Mouse (Mus musculus): Measurements from ENCODE around the gene Rbms3.

The Rbms3 gene

DNA sequence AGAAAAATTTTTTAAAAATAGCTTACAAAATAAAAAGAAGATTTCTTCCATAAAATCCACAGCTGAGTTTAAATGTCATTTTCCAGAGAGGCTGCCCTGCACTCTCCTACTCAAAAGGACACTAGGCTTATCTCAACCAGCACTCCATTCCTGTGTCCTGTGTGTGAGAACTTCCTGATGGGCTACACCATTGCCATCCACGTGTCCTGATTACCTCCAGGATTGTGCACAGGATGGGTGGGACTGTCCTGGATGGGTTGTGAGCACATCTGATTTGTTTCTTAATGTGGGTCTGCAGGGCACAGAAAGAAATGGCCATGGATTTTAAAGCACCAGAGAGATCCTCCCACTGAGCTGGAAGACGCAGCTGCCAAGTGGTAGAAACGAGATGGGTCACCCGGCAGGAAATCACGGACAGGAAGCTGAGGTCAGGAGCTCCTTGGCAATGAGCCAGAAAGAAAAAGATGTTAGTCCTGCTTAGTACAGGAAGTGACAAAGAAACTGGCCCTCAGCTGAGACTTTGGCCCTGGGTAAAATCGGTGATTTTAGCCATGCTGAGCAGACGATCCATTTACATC is 256.5 kb downstream of the Rbms3 start:
- DNase-seq (ENCODE audit: low spot score): no peak

DNA sequence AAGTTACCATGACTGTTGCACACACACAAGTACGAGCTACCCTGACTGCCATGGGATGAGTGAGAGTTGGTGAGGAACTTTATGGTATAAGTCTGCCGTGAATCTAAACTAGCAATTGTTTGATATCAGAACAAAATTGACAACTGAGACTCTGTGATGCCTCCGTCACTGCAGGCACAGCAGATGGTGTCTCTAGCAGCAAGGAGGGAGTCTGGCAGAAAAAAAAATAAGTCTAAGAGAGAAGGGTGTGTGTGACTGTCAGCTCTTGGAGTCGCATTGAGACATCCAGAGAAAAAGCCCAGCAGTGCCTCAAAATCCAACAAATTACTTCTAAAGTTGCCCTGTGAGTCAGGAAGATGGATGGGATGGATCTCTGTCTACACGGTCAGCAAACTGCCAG is 257.7 kb downstream of the Rbms3 start:
- no peak for DNase-seq (ENCODE audit: low spot score)

GRCm38 (mm10) chr9:117370086-117370485 is 259.6 kb downstream of the Rbms3 start:
- no peak for DNase-seq (ENCODE audit: low spot score)

GRCm38 (mm10) chr9:117368016-117368415 is 261.7 kb downstream of the Rbms3 start:
- no peak for DNase-seq (ENCODE audit: low spot score)

DNA sequence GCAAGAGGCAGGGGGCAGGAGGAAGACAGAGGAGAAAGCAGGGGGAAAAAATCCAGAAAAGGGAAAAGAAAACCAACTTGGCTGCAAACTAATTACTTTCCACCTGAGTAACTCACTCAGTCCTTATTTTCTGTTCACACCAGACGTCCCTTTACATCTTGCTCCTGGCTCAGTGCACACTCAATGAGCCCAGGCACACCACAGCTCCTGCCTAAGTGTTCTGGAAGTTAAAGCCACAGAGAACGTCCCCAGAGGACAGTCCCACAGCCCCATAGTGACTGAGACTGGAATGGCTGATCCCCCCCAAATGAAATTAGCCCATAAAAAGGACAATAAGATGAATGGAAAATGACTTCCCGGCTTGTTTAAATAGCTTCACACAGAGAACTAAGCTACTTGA is 265.1 kb downstream of the Rbms3 start:
- no peak for DNase-seq (ENCODE audit: low spot score)

DNA sequence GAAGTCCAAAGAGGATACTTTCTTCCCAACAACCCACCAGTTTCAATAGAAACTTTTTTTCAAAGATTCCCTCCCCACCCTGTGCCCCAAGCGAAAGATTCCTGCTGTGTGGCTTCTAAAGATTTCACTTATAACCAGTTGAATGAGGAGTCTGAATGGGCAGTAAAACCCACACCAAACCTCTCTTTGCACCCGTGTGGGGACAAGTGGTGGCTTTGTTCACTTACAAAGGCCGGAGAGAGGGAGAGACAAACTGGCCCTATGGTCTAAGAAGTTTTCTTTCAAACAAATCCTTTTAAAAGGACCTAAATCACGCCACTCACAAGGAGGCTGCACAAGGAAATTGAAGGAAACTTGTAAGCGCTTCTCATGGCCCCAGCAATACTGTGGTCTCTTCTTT is 268.3 kb downstream of the Rbms3 start:
- no peak for DNase-seq (ENCODE audit: low spot score)

DNA sequence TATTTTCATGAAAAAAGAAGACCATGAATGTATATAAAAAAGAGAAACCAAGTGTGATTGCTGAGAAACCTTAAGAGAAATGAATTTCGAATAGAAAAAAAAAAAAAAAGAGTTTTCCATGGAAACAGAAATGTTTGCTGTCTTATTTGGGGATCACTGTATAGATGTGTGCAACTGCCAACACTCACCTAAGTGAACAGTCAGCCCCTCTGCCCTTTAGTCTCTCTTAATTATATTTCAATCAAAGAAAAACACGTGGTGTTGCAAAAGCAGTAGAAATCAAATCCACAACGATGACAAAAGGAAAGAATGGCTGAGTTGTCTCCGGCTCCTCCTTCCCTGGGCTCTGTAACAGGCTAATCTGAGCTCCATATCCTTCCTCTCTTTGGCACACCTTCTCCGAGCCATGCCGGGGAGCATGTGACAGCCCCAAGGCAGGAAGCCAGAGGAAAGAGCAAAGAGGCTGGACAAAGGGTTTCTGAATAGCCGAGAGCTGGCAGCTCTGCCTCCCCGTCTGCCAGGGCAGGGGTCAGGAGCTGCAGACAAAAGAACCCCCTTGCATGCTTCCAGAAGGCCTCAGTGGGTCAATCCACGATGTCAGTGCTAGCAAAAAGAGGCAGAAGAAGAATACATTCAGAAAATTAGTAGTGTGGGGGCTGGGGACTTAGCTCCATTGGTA is 272.8 kb downstream of the Rbms3 start:
- peak; percentile 16 for DNase-seq (ENCODE audit: low spot score)

DNA sequence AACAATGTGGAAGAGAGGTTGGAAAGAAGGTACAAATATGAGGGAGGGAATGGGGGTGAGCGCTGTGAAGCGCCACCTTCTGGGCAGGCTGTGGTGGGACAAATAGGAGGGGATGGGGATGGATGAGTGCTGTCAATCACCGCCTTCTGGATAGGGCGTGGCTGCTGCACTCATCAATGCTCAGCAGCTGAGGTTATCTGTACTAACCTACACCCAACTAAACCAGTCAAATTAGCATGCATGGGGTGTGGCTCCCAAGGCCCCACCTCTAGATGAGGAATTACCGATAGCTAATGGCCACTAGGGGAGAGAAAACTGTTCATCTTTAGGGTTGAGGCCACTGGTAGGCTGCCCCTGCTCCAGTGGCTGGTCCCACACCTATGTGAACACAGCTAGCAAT is 274.2 kb downstream of the Rbms3 start:
- no peak for DNase-seq (ENCODE audit: low spot score)

DNA sequence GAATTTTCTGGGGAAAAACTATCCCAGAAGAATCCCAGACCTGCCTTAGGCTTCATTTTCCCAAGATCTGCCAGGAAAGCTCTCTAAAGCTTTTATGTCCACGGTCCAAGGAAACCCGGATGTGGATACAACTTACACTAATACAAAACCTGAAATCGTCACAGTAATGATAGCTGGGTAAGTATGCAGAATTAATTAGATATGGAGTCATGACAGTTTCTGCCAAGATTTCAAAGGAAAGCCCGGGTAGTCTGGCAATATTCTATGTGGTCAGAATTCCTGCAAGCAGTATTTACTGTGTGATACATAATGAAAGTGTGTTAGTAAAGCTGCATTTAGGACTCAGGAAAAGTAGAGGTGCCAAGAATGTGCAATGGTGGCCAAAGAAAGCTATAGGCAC is 287.4 kb downstream of the Rbms3 start:
- no peak for DNase-seq (ENCODE audit: low spot score)

GRCm38 (mm10) chr9:117330681-117331080 is 299.0 kb downstream of the Rbms3 start:
- DNase-seq (ENCODE audit: low spot score): no peak

GRCm38 (mm10) chr9:117319271-117319670 is 310.4 kb downstream of the Rbms3 start:
- no peak for DNase-seq (ENCODE audit: low spot score)

DNA sequence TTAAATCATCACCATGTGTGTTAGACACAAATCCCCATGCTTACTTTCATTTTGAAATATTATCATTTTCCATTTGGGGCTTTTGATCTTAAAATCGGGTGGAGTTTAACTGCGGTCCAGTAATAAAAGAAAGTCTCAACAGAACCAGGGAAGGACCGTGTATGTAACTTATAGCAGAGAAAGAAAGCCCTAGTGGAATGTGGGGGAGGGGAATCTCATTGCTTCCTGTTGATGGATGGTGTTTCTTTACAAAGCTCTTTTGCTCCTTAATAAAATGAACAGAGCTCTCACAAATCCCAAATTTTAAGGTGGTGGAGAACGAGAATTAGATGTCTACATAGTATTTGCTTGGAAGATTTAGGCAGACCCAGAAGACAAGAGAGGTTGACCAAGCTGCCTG is 311.3 kb downstream of the Rbms3 start:
- no peak for DNase-seq (ENCODE audit: low spot score)

- DNase-seq (ENCODE audit: low spot score): no peak
Observed at GRCm38 (mm10) chr9:117317251-117317650, 312.5 kb downstream of the Rbms3 start.

- no peak for DNase-seq (ENCODE audit: low spot score)
Observed at GRCm38 (mm10) chr9:117313642-117314041, 316.1 kb downstream of the Rbms3 start.

DNA sequence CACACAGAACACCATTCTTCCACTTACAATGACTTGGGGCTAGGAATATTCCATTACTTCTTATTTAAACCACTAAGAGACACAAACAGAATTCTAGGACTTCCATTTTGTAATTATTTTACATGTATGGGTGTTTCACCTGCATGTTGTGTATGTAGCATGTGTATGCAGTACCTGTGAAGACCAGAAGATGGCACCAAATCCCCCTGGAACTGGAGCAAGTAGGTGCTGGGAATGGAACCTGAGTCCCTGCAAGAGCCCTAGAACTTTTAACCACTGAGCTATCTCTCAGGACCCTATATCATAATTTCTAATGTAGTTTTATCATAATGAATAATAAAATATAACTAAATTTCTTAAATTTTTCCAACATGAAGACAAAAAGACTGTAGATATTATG is 319.9 kb downstream of the Rbms3 start:
- DNase-seq (ENCODE audit: low spot score): no peak

GRCm38 (mm10) chr9:117298991-117299390 is 330.7 kb downstream of the Rbms3 start:
- no peak for DNase-seq (ENCODE audit: low spot score)

GRCm38 (mm10) chr9:117297662-117298531 is 331.8 kb downstream of the Rbms3 start:
- DNase-seq (ENCODE audit: low spot score): no peak

GRCm38 (mm10) chr9:117291066-117291850 is 338.5 kb downstream of the Rbms3 start:
- DNase-seq (ENCODE audit: low spot score): no peak

GRCm38 (mm10) chr9:117274846-117275245 is 354.9 kb downstream of the Rbms3 start:
- DNase-seq (ENCODE audit: low spot score): no peak

DNA sequence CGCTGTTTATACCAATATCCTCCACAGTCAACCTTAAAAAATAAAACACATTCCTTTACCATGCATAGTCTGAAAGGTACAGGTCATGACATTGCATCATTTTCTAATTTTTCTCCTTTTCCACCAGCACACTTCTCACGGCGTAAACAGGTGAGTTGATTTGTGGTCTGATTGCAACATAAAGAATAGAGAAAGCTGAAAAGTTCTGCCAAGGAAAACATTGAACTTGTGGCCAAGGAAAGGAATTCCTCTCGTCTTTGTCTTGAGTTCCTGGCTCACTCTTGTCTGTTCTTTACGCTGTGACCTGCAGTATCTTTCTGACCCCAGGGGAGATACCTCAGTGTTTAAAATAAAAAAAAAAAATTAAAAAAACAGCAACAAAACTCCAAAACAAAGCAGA is 370.1 kb downstream of the Rbms3 start:
- no peak for DNase-seq (ENCODE audit: low spot score)

DNA sequence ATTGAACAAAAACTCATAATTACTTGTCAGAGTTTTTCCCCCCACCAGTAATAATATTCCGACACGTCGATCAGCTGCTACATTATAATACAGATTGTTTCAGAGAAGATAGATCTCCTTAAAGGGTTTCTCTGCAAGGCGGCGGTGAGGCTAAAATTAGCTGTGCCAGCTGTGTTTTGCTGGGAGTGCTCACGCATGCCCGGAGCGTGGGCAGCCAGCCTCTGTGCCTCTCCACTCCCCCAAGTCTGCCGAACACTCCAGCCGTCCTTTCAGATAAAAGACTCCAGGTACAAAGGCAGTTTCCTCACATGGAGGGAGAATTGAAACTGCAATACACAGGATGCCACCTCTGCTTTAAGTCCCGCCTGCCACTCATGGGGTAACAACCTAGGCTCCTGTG is 376.4 kb downstream of the Rbms3 start:
- DNase-seq (ENCODE audit: low spot score): no peak

GRCm38 (mm10) chr9:117252411-117252861 is 377.3 kb downstream of the Rbms3 start:
- DNase-seq (ENCODE audit: low spot score): peak; percentile 30
